Mouse (Mus musculus) limb, embryonic 14.5 days (tissue): ENCODE data around the gene Zfp563. TPM values are rescaled to one million over a fixed set of nuclear protein-coding genes. Genes with fewer than 3 reads are reported as not detected.

Experiments used
- ATAC-seq: fragments of 200-750 bp; cut with Nextera tagmentation; 2 replicates; pipeline ENCODE4 v1.8.0; 2017; ENCODE audit warnings: low read depth, moderate number of reproducible peaks, moderate TSS enrichment; ENCODE audit not compliant: low FRiP score
- DNase-seq: peaks from one replicate; pipeline ENCODE4 v3.0.0-alpha.2; 2015; ENCODE audit warnings: low spot score
- H3K27ac ChIP-seq: fragments of 300-500 bp; sonication (generic); replicated peaks from 2 replicates; pipeline ENCODE4 v1.5.1; 2014; ENCODE audit warnings: low read depth, mild to moderate bottlenecking, low read length, moderate library complexity, mixed read lengths
- H3K27me3 ChIP-seq: fragments of 300-500 bp; sonication (generic); 2 replicates; pipeline ENCODE4 v1.6.1; 2014; ENCODE audit warnings: low read length, mixed read lengths; ENCODE audit not compliant: control insufficient read depth, insufficient read depth
- H3K36me3 ChIP-seq: fragments of 300-500 bp; sonication (generic); 2 replicates; pipeline ENCODE4 v1.6.1; 2014; ENCODE audit warnings: mild to moderate bottlenecking, low read length, moderate library complexity, mixed read lengths; ENCODE audit not compliant: control insufficient read depth, insufficient read depth
- H3K4me1 ChIP-seq: fragments of 300-500 bp; sonication (generic); 2 replicates; pipeline ENCODE4 v1.6.1; 2014; ENCODE audit warnings: antibody characterized with exemption, low read length, mixed read lengths; ENCODE audit not compliant: control insufficient read depth, insufficient read depth
- H3K4me2 ChIP-seq: fragments of 300-500 bp; sonication (generic); replicated peaks from 2 replicates; pipeline ENCODE4 v1.6.1; 2014; ENCODE audit warnings: low read depth, mild to moderate bottlenecking, low read length, moderate library complexity; ENCODE audit not compliant: severe bottlenecking
- H3K4me3 ChIP-seq: fragments of 300-500 bp; sonication (generic); replicated peaks from 2 replicates; pipeline ENCODE4 v1.5.1; 2014; ENCODE audit warnings: low read length
- H3K9ac ChIP-seq: fragments of 300-500 bp; sonication (generic); 2 replicates; pipeline ENCODE4 v1.6.1; 2014; ENCODE audit warnings: mild to moderate bottlenecking, low read depth, low read length, moderate library complexity; ENCODE audit not compliant: severe bottlenecking
- H3K9me3 ChIP-seq: fragments of 300-500 bp; sonication (generic); 2 replicates; pipeline ENCODE4 v1.6.1; 2016; ENCODE audit warnings: low read length; ENCODE audit not compliant: control insufficient read depth
- POLR2A ChIP-seq: fragments of 200-500 bp; IDR thresholded peaks from 2 replicates; pipeline ENCODE4 v1.8.0; 2012; ENCODE audit warnings: inconsistent platforms, mild to moderate bottlenecking, moderate library complexity, borderline replicate concordance; ENCODE audit not compliant: insufficient read depth, insufficient read length; ENCODE audit errors: extremely low read depth
- WGBS: fragments of 180-500 bp; shearing (Covaris S2); extraction: QIAGEN DNeasy Blood & Tissue Kit; methylation state at CpG from one replicate; pipeline ENCODE4 v1.1.7; 2014; 5-methylcytosine and 5-hydroxymethylcytosine counted together
- polyA plus RNA-seq, 2 experiments: library from polyadenylated mRNA; depleted of rRNA in 1 of 2; stranded (reverse) in 1 of 2; unstranded in 1 of 2; fragments of >200 nt; fragmentation: Nextera tagmentation in 1 of 2; extraction: Ambion mirVana in 1 of 2; gene quantifications; 2 replicates each; pipeline versions ENCODE4 v1.2.1 to v1.2.3; 2012 to 2014

The Zfp563 gene
- polyA plus RNA-seq, 2 experiments = 6.0 to 9.8 TPM

GRCm38 (mm10) chr17:33092391-33093193, 3.5 kb downstream of the Zfp563 start:
- Histone ChIP-seq H3K27ac (peak overlapping the region; percentile 79), H3K36me3 (no peaks in the 10 kb centered on the region), H3K4me3 (peak overlapping the region; percentile 65), H3K27me3 (no peaks in the 10 kb centered on the region), H3K4me1 (peaks cover 6% of the 10 kb centered on the region), H3K4me2 (peak overlapping the region; percentile 62), H3K9ac (peak overlapping the region; percentile 80), H3K9me3 (no peaks in the 10 kb centered on the region)
- TF ChIP-seq POLR2A = no peak
- ATAC-seq (peak; percentile 70), DNase-seq (peak; percentile 86)
- WGBS = 3% methylated on average over 31 of the region's 31 CpGs

DNA sequence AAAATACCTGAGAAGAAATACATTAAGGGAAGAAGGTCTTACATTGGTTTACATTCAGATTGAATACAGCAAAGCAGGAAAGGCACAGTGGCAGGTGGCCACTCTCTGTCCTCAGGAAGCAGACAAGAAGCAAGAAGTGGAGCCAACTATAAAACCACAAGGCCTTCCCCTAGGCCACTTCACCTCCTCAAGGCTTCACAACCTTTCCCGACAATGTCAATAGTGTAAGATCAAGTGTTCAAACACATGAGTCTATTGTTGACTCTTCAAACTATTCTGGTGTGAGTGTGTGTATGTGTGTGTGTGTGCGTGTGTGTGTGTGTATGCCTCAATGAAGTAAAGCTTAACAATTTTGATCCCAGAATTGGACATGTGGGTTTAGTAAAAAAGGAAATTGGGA, 8.3 kb downstream of the Zfp563 start:
- peaks cover 6% of the 10 kb centered on the region for H3K4me1 ChIP-seq
- no peak overlapping the region for H3K9ac ChIP-seq
- H3K27ac ChIP-seq = no peak overlapping the region
- WGBS = 87% methylated on average over 2 of the region's 2 CpGs
- H3K9me3 ChIP-seq = no peaks in the 10 kb centered on the region
- no peaks in the 10 kb centered on the region for H3K27me3 ChIP-seq
- H3K4me2 ChIP-seq = no peak overlapping the region
- ATAC-seq (no peak), DNase-seq (no peak)
- no peak overlapping the region for H3K4me3 ChIP-seq
- TF ChIP-seq POLR2A = no peak
- H3K36me3 ChIP-seq = no peaks in the 10 kb centered on the region

GRCm38 (mm10) chr17:33124546-33124945, 35.4 kb downstream of the Zfp563 start:
- Histone ChIP-seq H3K27me3 (no peaks in the 10 kb centered on the region), H3K27ac (no peak overlapping the region), H3K4me1 (no peaks in the 10 kb centered on the region), H3K4me3 (no peak overlapping the region), H3K4me2 (no peak overlapping the region), H3K9ac (no peak overlapping the region), H3K36me3 (no peaks in the 10 kb centered on the region), H3K9me3 (no peaks in the 10 kb centered on the region)
- TF ChIP-seq POLR2A = no peak
- ATAC-seq (no peak), DNase-seq (no peak)

DNA sequence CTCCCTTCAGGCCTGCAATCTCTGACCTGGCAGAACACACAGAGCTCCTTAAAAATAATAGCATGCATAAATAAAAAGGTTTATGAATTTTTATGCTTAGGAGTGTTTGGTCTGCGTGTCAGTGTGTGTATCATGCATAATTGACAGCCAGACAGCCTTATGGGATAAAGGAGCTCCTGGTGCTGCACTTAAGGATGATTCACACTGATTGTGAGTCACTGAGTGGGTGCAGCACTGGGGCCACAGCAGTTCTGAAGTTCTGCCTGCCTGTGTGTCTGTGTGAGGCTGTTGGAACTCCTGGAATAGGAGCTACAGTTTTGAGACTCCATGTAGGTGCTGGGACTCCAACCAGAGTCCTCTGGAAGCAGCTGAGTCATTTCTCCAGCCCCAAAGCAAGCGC, 37.1 kb downstream of the Zfp563 start:
- no peak for TF ChIP-seq POLR2A

DNA sequence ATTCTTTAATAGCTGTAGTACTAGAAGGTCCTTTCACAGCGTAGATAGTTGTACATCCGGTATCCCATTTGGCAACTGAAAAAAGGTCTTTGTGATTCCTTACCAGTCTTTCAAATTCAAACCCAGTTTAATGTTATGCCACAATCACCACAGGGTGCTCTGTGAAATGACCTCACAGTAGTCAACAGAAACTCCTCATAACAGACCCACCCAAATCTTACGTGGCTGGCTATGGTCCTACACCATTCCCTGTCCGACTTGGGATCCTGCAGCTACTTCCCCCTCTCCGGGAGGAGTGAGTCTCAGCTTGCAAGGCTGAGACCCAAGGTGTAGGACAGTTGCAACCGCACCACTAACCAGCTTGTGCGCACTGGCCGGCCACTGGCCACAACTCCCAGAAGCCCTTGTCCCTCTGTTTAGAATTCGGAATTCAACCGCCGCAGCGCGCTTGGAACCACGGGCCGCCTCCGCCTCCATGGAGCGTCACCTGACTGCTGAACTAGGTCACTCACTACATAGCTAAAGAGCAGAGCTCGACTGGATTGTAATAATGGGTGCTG, 50.2 kb downstream of the Zfp563 start, which contains the start of gene Morc2b:
Gene Morc2b (minus strand): TSS at position 423 of the 560 bp plus-strand sequence.
- H3K4me3 ChIP-seq = no peak within 1 kb of the TSS
- H3K9ac ChIP-seq = no peak within 1 kb of the TSS
- TF ChIP-seq POLR2A = no peak
- no peaks in the 10 kb centered on the region for H3K27me3 ChIP-seq
- no peak within 1 kb of the TSS for H3K4me2 ChIP-seq
- no peaks in the 10 kb centered on the region for H3K36me3 ChIP-seq
- DNase-seq (no peak), ATAC-seq (no peak)
- 76% methylated on average over 18 of the region's 18 CpGs for WGBS
- H3K4me1 ChIP-seq = no peaks in the 10 kb centered on the region
- no peaks in the 10 kb centered on the region for H3K9me3 ChIP-seq
- no peak within 1 kb of the TSS for H3K27ac ChIP-seq

More for the DNA sequence above, 37.1 kb downstream of the Zfp563 start:
- no peaks in the 10 kb centered on the region for H3K36me3 ChIP-seq
- H3K9me3 ChIP-seq = no peaks in the 10 kb centered on the region
- no peak overlapping the region for H3K27ac ChIP-seq
- ATAC-seq (no peak), DNase-seq (no peak)
- no peak overlapping the region for H3K9ac ChIP-seq
- no peak overlapping the region for H3K4me2 ChIP-seq
- no peaks in the 10 kb centered on the region for H3K27me3 ChIP-seq
- H3K4me3 ChIP-seq = no peak overlapping the region
- H3K4me1 ChIP-seq = no peaks in the 10 kb centered on the region
- WGBS = 68% methylated on average over 2 of the region's 2 CpGs

Other genes with a start within 250 kb of the Zfp563 start
- gene Zfp870, start 197.7 kb upstream of the Zfp563 start, polyA plus RNA-seq (2012; rRNA removed) = 4.2 and 5.1 TPM in 2 replicates
- gene Zfp870, start 197.7 kb upstream of the Zfp563 start, polyA plus RNA-seq (2014; fragmentation: Nextera tagmentation; extraction: Ambion mirVana) = 8.8 and 9.8 TPM in 2 replicates
- 0.09 TPM in 1 of 2 replicates, not detected in the other for gene Cyp4f14, start 172.0 kb upstream of the Zfp563 start, polyA plus RNA-seq (2012; rRNA removed)
- not detected in 2 replicates for gene Cyp4f14, start 172.0 kb upstream of the Zfp563 start, polyA plus RNA-seq (2014; fragmentation: Nextera tagmentation; extraction: Ambion mirVana)
- gene Cyp4f13, start 141.9 kb upstream of the Zfp563 start, polyA plus RNA-seq (2012; rRNA removed) = 22.1 and 23.6 TPM in 2 replicates
- gene Cyp4f13, start 141.9 kb upstream of the Zfp563 start, polyA plus RNA-seq (2014; fragmentation: Nextera tagmentation; extraction: Ambion mirVana) = 11.7 and 12.8 TPM in 2 replicates
- 4.0 and 5.2 TPM in 2 replicates for gene Zfp472, start 123.5 kb upstream of the Zfp563 start, polyA plus RNA-seq (2012; rRNA removed)
- 11.1 and 11.6 TPM in 2 replicates for gene Zfp472, start 123.5 kb upstream of the Zfp563 start, polyA plus RNA-seq (2014; fragmentation: Nextera tagmentation; extraction: Ambion mirVana)
- gene Zfp952, start 96.2 kb upstream of the Zfp563 start, polyA plus RNA-seq (2012; rRNA removed) = 9.3 and 10.3 TPM in 2 replicates
- 10.7 and 13.3 TPM in 2 replicates for gene Zfp952, start 96.2 kb upstream of the Zfp563 start, polyA plus RNA-seq (2014; fragmentation: Nextera tagmentation; extraction: Ambion mirVana)
- 5.5 and 7.6 TPM in 2 replicates for gene Zfp763, start 55.9 kb upstream of the Zfp563 start, polyA plus RNA-seq (2012; rRNA removed)
- 13.0 and 15.1 TPM in 2 replicates for gene Zfp763, start 55.9 kb upstream of the Zfp563 start, polyA plus RNA-seq (2014; fragmentation: Nextera tagmentation; extraction: Ambion mirVana)
- gene 4921501E09Rik, start 21.3 kb upstream of the Zfp563 start, polyA plus RNA-seq (2012; rRNA removed) = not detected in 2 replicates
- gene 4921501E09Rik, start 21.3 kb upstream of the Zfp563 start, polyA plus RNA-seq (2014; fragmentation: Nextera tagmentation; extraction: Ambion mirVana) = not detected in 2 replicates
- 0.10 TPM in 1 of 2 replicates, not detected in the other for gene Morc2b, start 50.4 kb downstream of the Zfp563 start, polyA plus RNA-seq (2012; rRNA removed)
- not detected in 2 replicates for gene Morc2b, start 50.4 kb downstream of the Zfp563 start, polyA plus RNA-seq (2014; fragmentation: Nextera tagmentation; extraction: Ambion mirVana)
- not detected in 2 replicates for gene Olfr55, start 79.1 kb downstream of the Zfp563 start, polyA plus RNA-seq (2012; rRNA removed)
- not detected in 2 replicates for gene Olfr55, start 79.1 kb downstream of the Zfp563 start, polyA plus RNA-seq (2014; fragmentation: Nextera tagmentation; extraction: Ambion mirVana)
- not detected in 2 replicates for gene Olfr239, start 102.0 kb downstream of the Zfp563 start, polyA plus RNA-seq (2012; rRNA removed)
- not detected in 2 replicates for gene Olfr239, start 102.0 kb downstream of the Zfp563 start, polyA plus RNA-seq (2014; fragmentation: Nextera tagmentation; extraction: Ambion mirVana)
- gene Olfr1564, start 132.4 kb downstream of the Zfp563 start, polyA plus RNA-seq (2012; rRNA removed) = 0.29 and 0.67 TPM in 2 replicates
- not detected in 2 replicates for gene Olfr1564, start 132.4 kb downstream of the Zfp563 start, polyA plus RNA-seq (2014; fragmentation: Nextera tagmentation; extraction: Ambion mirVana)
- gene Zfp955a, start 165.8 kb downstream of the Zfp563 start, polyA plus RNA-seq (2012; rRNA removed) = 5.5 and 7.0 TPM in 2 replicates
- 16.7 and 18.8 TPM in 2 replicates for gene Zfp955a, start 165.8 kb downstream of the Zfp563 start, polyA plus RNA-seq (2014; fragmentation: Nextera tagmentation; extraction: Ambion mirVana)
- not detected in 2 replicates for gene Olfr63, start 175.4 kb downstream of the Zfp563 start, polyA plus RNA-seq (2012; rRNA removed)
- gene Olfr63, start 175.4 kb downstream of the Zfp563 start, polyA plus RNA-seq (2014; fragmentation: Nextera tagmentation; extraction: Ambion mirVana) = 0.03 TPM in 1 of 2 replicates, not detected in the other
- 6.2 and 7.9 TPM in 2 replicates for gene Zfp955b, start 200.2 kb downstream of the Zfp563 start, polyA plus RNA-seq (2012; rRNA removed)
- gene Zfp955b, start 200.2 kb downstream of the Zfp563 start, polyA plus RNA-seq (2014; fragmentation: Nextera tagmentation; extraction: Ambion mirVana) = 9.9 and 10.9 TPM in 2 replicates